Mouse (Mus musculus) lung, adult 2 months (tissue): Measurements from ENCODE around the gene Mdk. TPM values are rescaled to one million over a fixed set of nuclear protein-coding genes. Genes with fewer than 3 reads are reported as not detected.

ENCODE experiments used
- DNase-seq: peaks from one replicate; pipeline ENCODE4 v3.0.0; 2022
- H3K4me1 ChIP-seq: fragments of 200-500 bp; 2 replicates; pipeline ENCODE4 v1.6.1; 2011; ENCODE audit warnings: low read length; ENCODE audit not compliant: control insufficient read depth, insufficient read depth
- H3K4me3 ChIP-seq: fragments of 200-500 bp; replicated peaks from 2 replicates; pipeline ENCODE3; 2011; ENCODE audit warnings: low read depth, mild to moderate bottlenecking, control low read depth, low read length; ENCODE audit errors: extremely low read depth
- CTCF ChIP-seq: fragments of 200-500 bp; IDR thresholded peaks from 2 replicates; pipeline ENCODE4 v1.5.1; 2011; ENCODE audit warnings: mild to moderate bottlenecking, low read length, control low read depth; ENCODE audit not compliant: insufficient read depth
- POLR2A ChIP-seq: fragments of 200-500 bp; IDR thresholded peaks from 2 replicates; pipeline ENCODE4 v1.6.1; 2011; ENCODE audit warnings: low read depth, mild to moderate bottlenecking, control low read depth, low read length, borderline replicate concordance; ENCODE audit errors: extremely low read depth
- WGBS: fragments of 180-500 bp; shearing (Covaris S2); methylation state at CpG from one replicate; pipeline ENCODE4 v1.1.7; 2018; 5-methylcytosine and 5-hydroxymethylcytosine counted together
- polyA plus RNA-seq: library from polyadenylated mRNA; depleted of rRNA; stranded (reverse); fragments of >200 nt; gene quantifications from 2 replicates; pipeline ENCODE4 v1.2.3, GENCODE M21; 2012

Gene Mdk
- polyA plus RNA-seq, 1 experiment = 10.1 TPM

DNA sequence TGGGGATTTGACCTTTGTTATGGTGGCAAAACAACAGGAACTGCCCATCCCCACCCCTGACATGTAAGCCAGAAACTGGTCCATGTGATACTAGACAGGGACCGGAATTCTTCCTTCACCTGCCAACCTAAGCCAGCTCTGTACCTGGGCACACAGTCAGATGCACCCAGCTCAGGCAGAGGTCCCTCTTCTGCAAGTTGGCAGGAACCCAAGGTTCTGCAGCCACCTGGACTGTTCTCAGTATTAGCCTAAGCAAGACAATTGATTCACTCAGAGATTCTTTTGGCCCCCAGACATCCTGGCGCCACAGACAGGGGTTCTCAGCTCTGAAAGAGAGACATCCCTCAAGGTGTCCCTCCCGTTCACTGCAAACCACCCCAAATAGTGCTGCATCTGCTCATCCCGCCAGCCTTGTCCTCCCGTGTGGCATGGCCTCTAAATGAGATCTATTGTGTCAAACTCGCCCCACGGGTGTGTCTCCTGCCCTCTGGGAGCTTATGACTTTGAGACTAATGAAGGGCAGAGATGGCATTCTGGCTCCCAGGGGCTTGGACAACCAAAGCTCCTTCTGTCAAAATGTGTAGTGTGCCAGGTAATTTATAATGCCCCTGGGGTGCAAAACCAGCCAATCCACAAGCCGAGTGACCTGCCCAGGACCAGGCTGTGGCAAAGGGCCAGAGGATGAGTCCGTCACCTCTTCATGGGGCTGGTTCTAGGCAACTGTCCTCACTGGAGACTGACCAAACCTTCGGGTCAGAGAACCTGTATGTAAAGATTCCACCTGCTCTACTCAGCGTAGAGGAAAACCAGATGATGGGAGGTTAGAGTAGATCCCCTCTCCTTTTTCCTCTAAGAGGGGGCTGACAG is 27.7 kb upstream of the Mdk start:
- Histone ChIP-seq H3K4me3 (no peak overlapping the region), H3K4me1 (peaks cover 34% of the 10 kb centered on the region)
- TF ChIP-seq CTCF (no peak), POLR2A (no peak)
- DNase-seq = no peak
- 58% methylated on average over 11 of the region's 11 CpGs for WGBS

DNA sequence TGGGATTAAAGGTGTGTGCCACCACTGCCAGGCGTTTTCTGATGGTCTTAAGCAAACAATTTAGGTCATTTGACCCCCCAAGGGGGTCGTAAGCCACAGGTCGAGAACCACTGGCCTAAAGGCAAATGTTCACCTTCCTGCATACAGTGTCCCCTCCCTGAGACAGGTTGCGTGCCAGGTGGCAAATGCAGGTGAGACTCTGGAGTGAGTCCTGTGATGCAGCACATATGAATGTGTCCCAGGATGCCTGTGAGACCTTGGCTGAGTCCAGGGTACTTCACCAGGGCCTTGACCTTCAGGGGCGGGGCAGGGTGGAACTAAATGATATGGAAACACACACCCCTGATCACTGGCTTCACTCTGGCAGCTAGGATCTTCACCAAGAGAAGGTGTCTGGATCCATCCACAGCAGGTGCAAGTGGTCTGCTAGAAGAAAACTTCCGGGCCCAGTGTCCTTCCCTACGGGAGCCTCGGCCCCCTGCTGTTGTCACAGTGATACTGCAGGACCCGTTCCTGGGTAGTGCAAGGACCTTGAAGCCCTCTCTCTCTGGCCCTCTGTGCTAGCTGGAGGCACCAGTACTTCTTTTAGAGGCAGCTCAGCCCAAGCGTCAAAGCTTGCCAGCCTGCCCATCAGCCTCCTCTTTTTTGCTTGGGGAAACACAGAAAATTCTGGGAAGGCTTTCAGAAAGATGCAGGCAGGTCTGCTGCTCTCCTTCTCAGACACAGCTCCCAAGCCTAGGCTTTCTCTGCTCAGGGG is 26.8 kb upstream of the Mdk start:
- peak; percentile 59 for DNase-seq
- peak; percentile 78 for TF ChIP-seq CTCF
- no peak for TF ChIP-seq POLR2A
- WGBS = 48% methylated on average over 10 of the region's 10 CpGs
- no peak overlapping the region for H3K4me3 ChIP-seq
- peaks cover 40% of the 10 kb centered on the region for H3K4me1 ChIP-seq

DNA sequence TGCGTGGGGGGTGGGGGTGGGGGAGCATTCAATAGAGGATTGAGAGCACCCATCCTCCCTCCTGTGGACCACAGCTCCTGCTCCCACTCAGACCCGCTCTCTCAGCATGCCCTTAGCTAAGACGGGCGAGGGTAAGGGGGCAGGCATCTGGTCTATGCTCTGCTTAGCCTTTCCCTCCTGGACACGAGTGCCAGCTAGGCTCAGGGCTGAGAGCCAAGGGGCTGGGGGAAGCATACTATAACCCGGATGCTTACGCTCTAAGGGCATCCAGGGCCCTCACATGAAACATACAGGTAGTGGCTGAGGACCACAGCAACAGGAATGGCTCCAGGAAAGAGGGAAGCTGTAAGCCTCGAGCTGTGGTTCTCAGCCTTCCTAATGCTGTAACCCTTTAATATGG is 26.0 kb upstream of the Mdk start:
- DNase-seq = no peak
- 69% methylated on average over 8 of the region's 8 CpGs for WGBS
- TF ChIP-seq CTCF = no peak
- no peak for TF ChIP-seq POLR2A
- Histone ChIP-seq H3K4me3 (no peak overlapping the region), H3K4me1 (peaks cover 45% of the 10 kb centered on the region)

- H3K4me1 ChIP-seq = peaks cover 42% of the 10 kb centered on the region
- 1% methylated on average over 4 of the region's 4 CpGs for WGBS
- H3K4me3 ChIP-seq = no peak overlapping the region
- DNase-seq = no peak
- no peak for TF ChIP-seq CTCF
These were observed 25.0 kb upstream of the Mdk start for GRCm38 (mm10) chr2:91957096-91957495.

- Histone ChIP-seq H3K4me3 (no peak overlapping the region), H3K4me1 (peaks cover 39% of the 10 kb centered on the region)
- no peak for DNase-seq
- whole genome bisulfite sequencing = 64% methylated on average over 6 of the region's 6 CpGs
- TF ChIP-seq CTCF (no peak), POLR2A (no peak)
These were observed 23.8 kb upstream of the Mdk start for GRCm38 (mm10) chr2:91955875-91956274.

DNA sequence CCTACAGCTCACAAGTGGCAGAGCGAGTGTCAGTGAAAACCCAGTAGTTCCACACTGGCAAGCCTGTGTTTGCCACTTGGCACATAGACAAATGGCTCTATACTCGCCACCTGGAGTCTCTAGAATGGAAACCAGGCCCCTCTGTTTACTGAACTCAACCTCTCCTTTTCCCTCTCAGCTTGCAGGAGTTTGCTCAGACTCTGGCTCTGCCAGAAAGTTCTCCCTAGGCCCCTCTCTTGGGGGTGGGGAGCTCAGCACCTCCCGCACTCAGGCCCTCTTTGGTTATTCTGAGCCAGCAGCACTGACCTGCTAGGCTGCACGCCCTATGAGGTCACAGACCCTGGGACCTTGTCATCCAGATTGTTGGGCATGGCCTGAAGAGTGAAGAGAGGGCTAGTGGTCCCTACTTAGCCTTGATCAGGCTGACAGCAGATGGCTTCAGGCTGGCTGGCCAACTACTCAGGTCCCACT is 23.1 kb upstream of the Mdk start:
- whole genome bisulfite sequencing = 40% methylated on average over 4 of the region's 4 CpGs
- H3K4me1 ChIP-seq = peaks cover 42% of the 10 kb centered on the region

GRCm38 (mm10) chr2:91953825-91954224 is 21.7 kb upstream of the Mdk start:
- Histone ChIP-seq H3K4me1 (peaks cover 55% of the 10 kb centered on the region), H3K4me3 (no peak overlapping the region)
- WGBS = 15% methylated on average over 5 of the region's 5 CpGs
- TF ChIP-seq POLR2A (0 out of 2 replicates have a peak, but pooled peaks have one; percentile 27), CTCF (no peak)
- peak; percentile 78 for DNase-seq

More for the DNA sequence above, 23.1 kb upstream of the Mdk start:
- no peak overlapping the region for H3K4me3 ChIP-seq
- no peak for DNase-seq
- no peak for TF ChIP-seq CTCF

DNA sequence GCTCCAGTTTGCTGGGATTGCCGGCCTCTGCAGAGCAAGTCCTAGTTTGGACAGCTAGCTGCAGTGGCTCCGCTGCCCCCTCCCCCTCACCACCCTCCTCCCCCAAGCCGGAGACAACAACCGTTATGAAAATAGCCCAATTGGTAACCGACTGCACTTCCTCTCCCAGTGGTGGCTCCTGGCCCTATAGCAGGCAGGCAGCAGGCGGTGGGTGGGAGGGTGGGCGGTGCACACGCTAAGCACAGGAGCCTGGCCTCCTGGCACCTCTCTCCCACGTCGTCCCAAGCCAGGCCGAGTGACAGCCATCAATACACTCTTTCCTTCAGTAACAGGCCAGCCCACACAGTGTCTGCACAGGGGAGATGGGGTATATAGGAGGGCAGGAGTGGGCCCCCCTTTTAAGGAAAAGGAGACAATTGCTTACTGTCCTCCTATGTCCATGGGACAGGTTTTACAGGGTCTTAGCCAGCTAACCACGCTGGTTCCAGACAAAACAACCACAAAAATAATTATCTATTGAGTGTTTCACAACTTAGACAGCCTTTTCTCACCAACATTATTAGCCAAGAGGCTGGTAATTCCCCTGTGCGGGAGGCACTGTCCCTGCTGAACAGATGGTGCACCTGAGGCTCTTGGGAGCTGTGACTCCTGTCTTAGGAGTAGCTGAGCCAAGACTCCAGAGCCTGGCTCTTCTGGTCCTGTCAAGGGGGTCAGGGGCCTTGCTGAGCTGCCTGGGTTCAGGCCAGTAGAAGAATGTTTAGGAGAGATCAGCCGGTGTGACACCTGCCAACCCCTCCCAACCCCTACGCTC is 18.4 kb upstream of the Mdk start:
- no peak for DNase-seq
- TF ChIP-seq POLR2A (no peak), CTCF (no peak)
- Histone ChIP-seq H3K4me3 (peak overlapping the region; percentile 4), H3K4me1 (peaks cover 62% of the 10 kb centered on the region)
- 9% methylated on average over 15 of the region's 15 CpGs for WGBS

- Histone ChIP-seq H3K4me3 (peak overlapping the region; percentile 4), H3K4me1 (peaks cover 60% of the 10 kb centered on the region)
- 39% methylated on average over 17 of the region's 17 CpGs for WGBS
- DNase-seq = no peak
- TF ChIP-seq CTCF = no peak
These were observed 17.5 kb upstream of the Mdk start for GRCm38 (mm10) chr2:91949411-91950274.
